Mouse (Mus musculus): ENCODE measurements around the gene Capn2.

GRCm38 (mm10) chr1:182504223-182504622 is 13.2 kb downstream of the Capn2 start:
- TF ChIP-seq GATA1 (IDR thresholded peaks at IDR 0.05; ENCODE audit: borderline replicate concordance, low read length), result peak; percentile 71; the same call in 1 of the 3 replicates
- peak; percentile 59; the same call in 1 of the 2 replicates for TF ChIP-seq FLI1 (IDR thresholded peaks at IDR 0.05; ENCODE audit: low read length)
